Mouse (Mus musculus) cortical plate, adult 2 months (tissue): ENCODE data around the gene Fam234b. TPM values are rescaled to one million over a fixed set of nuclear protein-coding genes. Genes with fewer than 3 reads are reported as not detected.

Experiments used
- H3K27ac ChIP-seq: fragments of 200-500 bp; 2 replicates; pipeline ENCODE4 v1.5.1; 2012; ENCODE audit warnings: low read length, control low read depth, inconsistent platforms; ENCODE audit not compliant: insufficient read depth
- H3K4me1 ChIP-seq: fragments of 200-500 bp; 2 replicates; pipeline ENCODE4 v1.6.1; 2011; ENCODE audit warnings: low read length; ENCODE audit not compliant: control insufficient read depth, insufficient read depth
- H3K4me3 ChIP-seq: fragments of 200-500 bp; 2 replicates; pipeline ENCODE4 v1.5.1; 2011; ENCODE audit warnings: mild to moderate bottlenecking, low read length, control low read depth; ENCODE audit not compliant: insufficient read depth
- CTCF ChIP-seq: fragments of 200-500 bp; IDR thresholded peaks from 2 replicates; pipeline ENCODE4 v1.5.1; 2011; ENCODE audit warnings: mild to moderate bottlenecking, control low read depth, low read length; ENCODE audit not compliant: insufficient read depth; ENCODE audit errors: extremely low read depth
- POLR2A ChIP-seq: fragments of 200-500 bp; IDR thresholded peaks from 2 replicates; pipeline ENCODE4 v1.6.1; 2011; ENCODE audit warnings: mild to moderate bottlenecking, low read length, control low read depth; ENCODE audit not compliant: insufficient read depth; ENCODE audit errors: extremely low read depth
- polyA plus RNA-seq: library from polyadenylated mRNA; depleted of rRNA; stranded (reverse); fragments of >200 nt; gene quantifications from 2 replicates; pipeline ENCODE4 v1.2.3, GENCODE M21; 2012; rRNA removed

Gene Fam234b
- polyA plus RNA-seq = 158 and 167 TPM in 2 replicates

- H3K4me1 ChIP-seq = peaks cover 6% of the 10 kb centered on the region
- peak within 1 kb of the TSS; percentile 92 for H3K4me3 ChIP-seq
- peak; percentile 58; the same call in 1 of the 2 replicates for TF ChIP-seq POLR2A
- TF ChIP-seq CTCF = no peak
- peak within 1 kb of the TSS; percentile 67 for H3K27ac ChIP-seq
Observed at GRCm38 (mm10) chr6:135197921-135198532, at the start of gene Fam234b, which contains the start of gene Hebp1. Gene Fam234b, plus strand, starts transcription at chr6:135197977. Gene Hebp1, minus strand, starts transcription at chr6:135198022.

- Histone ChIP-seq H3K4me1 (peaks cover 3% of the 10 kb centered on the region; the same call in 1 of the 2 replicates), H3K27ac (no peak overlapping the region), H3K4me3 (no peak overlapping the region)
- TF ChIP-seq CTCF (peak; percentile 55), POLR2A (no peak)
Observed at GRCm38 (mm10) chr6:135148506-135148905, 49.3 kb upstream of the Fam234b start.

- Histone ChIP-seq H3K27ac (no peak overlapping the region), H3K4me3 (no peak overlapping the region), H3K4me1 (peaks cover 3% of the 10 kb centered on the region; the same call in 1 of the 2 replicates)
- TF ChIP-seq CTCF (no peak), POLR2A (no peak)
Observed at GRCm38 (mm10) chr6:135149175-135149574, 48.6 kb upstream of the Fam234b start.

- H3K4me1 ChIP-seq = peaks cover 2% of the 10 kb centered on the region; the same call in 1 of the 2 replicates
- TF ChIP-seq POLR2A (no peak), CTCF (no peak)
- H3K27ac ChIP-seq = no peak overlapping the region
- no peak overlapping the region for H3K4me3 ChIP-seq
Observed at GRCm38 (mm10) chr6:135149722-135150121, 48.1 kb upstream of the Fam234b start.

DNA sequence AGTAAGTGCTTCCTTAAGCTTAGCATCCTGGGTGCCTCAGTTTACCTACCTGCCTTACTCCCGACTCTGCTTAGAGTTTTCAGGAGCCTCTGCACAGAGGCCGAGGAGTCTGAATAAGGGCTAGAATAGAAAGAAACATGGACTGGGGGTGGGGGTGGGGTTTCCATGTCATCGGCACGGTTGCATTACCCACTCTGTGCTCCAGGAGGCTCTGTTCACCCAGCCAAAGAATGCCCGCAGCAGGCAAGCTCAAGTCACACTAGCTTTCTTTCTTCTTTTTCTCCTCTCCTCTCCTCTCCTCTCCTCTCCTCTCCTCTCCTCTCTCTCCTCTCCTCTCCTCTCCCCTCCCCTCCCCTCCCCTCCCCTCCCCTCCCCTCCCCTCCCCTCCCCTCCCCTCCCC lies 47.5 kb upstream of the Fam234b start:
- Histone ChIP-seq H3K27ac (no peak overlapping the region), H3K4me1 (no peaks in the 10 kb centered on the region)
- TF ChIP-seq POLR2A (no peak), CTCF (peak; percentile 82)

DNA sequence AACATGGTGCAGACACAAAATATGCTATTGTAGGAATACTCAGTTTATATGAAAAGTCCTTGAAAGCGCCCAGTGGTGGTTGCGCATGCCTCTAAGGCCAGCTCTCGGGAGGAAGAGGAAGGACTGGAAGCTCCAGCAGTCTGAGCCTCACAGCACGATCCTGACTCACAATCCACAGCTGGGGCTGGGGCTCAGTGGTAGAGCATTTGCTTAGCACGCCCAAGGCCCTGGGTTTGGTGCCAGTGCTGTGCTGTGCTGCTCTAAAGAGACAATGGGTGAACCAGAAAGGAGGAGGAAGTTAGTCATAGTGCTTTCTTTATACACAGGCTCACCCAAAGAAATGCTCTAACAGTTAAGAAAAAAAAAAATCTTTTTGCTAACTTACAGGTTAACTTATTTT lies 44.1 kb upstream of the Fam234b start:
- Histone ChIP-seq H3K27ac (no peak overlapping the region), H3K4me1 (no peaks in the 10 kb centered on the region), H3K4me3 (no peak overlapping the region)
- no peak for TF ChIP-seq CTCF

More for the DNA sequence above, 47.5 kb upstream of the Fam234b start:
- H3K4me3 ChIP-seq = no peak overlapping the region

GRCm38 (mm10) chr6:135156597-135156996 lies 41.2 kb upstream of the Fam234b start:
- TF ChIP-seq POLR2A = no peak
- TF ChIP-seq CTCF = no peak
- H3K4me1 ChIP-seq = no peaks in the 10 kb centered on the region
- H3K4me3 ChIP-seq = no peak overlapping the region
- H3K27ac ChIP-seq = no peak overlapping the region

DNA sequence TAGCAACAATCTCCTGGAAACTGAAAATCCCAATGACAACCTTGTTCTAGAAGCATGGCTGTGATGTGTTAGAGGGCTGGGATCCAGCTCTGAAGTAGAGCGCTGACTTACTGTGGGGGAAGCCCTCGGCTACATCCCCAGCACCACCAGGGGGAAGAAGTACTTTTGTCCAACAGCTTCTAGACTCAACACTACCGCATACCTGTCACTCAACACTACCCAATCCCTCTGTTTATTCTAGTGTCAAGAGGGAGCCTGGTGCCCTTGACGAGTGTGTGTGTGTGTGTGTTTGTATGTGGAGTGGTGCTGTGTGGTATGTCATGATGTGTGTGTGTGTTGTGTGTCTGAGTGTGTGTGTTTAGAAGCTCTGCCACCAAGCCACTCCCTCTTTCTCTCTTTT lies 40.3 kb upstream of the Fam234b start:
- H3K4me1 ChIP-seq = no peaks in the 10 kb centered on the region
- no peak overlapping the region for H3K4me3 ChIP-seq
- no peak for TF ChIP-seq POLR2A
- TF ChIP-seq CTCF = no peak
- H3K27ac ChIP-seq = no peak overlapping the region

- no peaks in the 10 kb centered on the region for H3K4me1 ChIP-seq
- no peak overlapping the region for H3K27ac ChIP-seq
- no peak overlapping the region for H3K4me3 ChIP-seq
- TF ChIP-seq POLR2A (no peak), CTCF (no peak)
Observed at GRCm38 (mm10) chr6:135158509-135158908, 39.3 kb upstream of the Fam234b start.

GRCm38 (mm10) chr6:135161356-135161755 lies 36.4 kb upstream of the Fam234b start:
- H3K27ac ChIP-seq = no peak overlapping the region
- no peaks in the 10 kb centered on the region for H3K4me1 ChIP-seq
- TF ChIP-seq CTCF (no peak), POLR2A (no peak)
- no peak overlapping the region for H3K4me3 ChIP-seq
